Comparison of ENCODE assay signal across 19 mouse cellular contexts in genomic region chr4:142103081-142103671, GRCm38 (mm10). TPM values are rescaled to one million over a fixed set of nuclear protein-coding genes. Genes with fewer than 3 reads are reported as not detected.
A peak's percentile ranks its signal among the peaks of the same experiment; 100 is the strongest.
DNase-seq lines count a peak whose midpoint lies in the region; ATAC-seq and TF ChIP-seq lines count a peak whose summit lies in the region.
"Had no signal": no experiment of that assay in that cellular context is flagged by ENCODE, and none has a peak within 500 bp of the region (broad histone marks: within the 10 kb centered on the region; RNA-seq: fewer than 3 reads in every experiment).

No protein-coding gene starts in this region.

- no peak overlapping the region for H3K9ac ChIP-seq in lung, postnatal 0 days (replicated peaks; ENCODE audit: low read depth)
- H3K9ac ChIP-seq in stomach, embryonic 16.5 days (ENCODE audit: low read length): no peak overlapping the region
- H3K9ac ChIP-seq: embryonic facial prominence, embryonic 13.5 days; limb, embryonic 15.5 days; liver, embryonic 15.5 days; midbrain, embryonic 13.5 days had no signal

- H3K27me3 ChIP-seq in heart, embryonic 10.5 days (ENCODE audit: insufficient read depth, poor library complexity, severe bottlenecking): 0 out of 2 replicates have a peak, but pooled peaks cover 5% of the 10 kb centered on the region
- no peaks in the 10 kb centered on the region for H3K27me3 ChIP-seq in lung, postnatal 0 days (replicated peaks; ENCODE audit: insufficient read depth, low read length)
- H3K27me3 ChIP-seq in stomach, embryonic 16.5 days (ENCODE audit: control insufficient read depth, insufficient read depth, low read length): no peaks in the 10 kb centered on the region
- H3K27me3 ChIP-seq: embryonic facial prominence, embryonic 13.5 days; limb, embryonic 15.5 days; liver, embryonic 15.5 days; midbrain, embryonic 13.5 days had no signal

- no peaks in the 10 kb centered on the region for H3K9me3 ChIP-seq in heart, embryonic 10.5 days
- H3K9me3 ChIP-seq in lung, postnatal 0 days (ENCODE audit: low read length): no peaks in the 10 kb centered on the region
- no peaks in the 10 kb centered on the region for H3K9me3 ChIP-seq in stomach, embryonic 16.5 days (replicated peaks; ENCODE audit: control insufficient read depth, low read length)
- H3K9me3 ChIP-seq: embryonic facial prominence, embryonic 13.5 days; limb, embryonic 15.5 days; liver, embryonic 15.5 days; midbrain, embryonic 13.5 days had no signal

- peak; percentile 29; the same call in 1 of the 2 replicates for ATAC-seq in lung, postnatal 0 days
- ATAC-seq in common myeloid progenitor, adult 5-6 weeks (replicated peaks; ENCODE audit: low read depth, poor library complexity, severe bottlenecking): 0 out of 2 replicates have a peak, but pooled peaks have one; percentile 22
- no peak for ATAC-seq in stomach, embryonic 16.5 days (ENCODE audit: insufficient read depth, low FRiP score)
- ATAC-seq: forebrain, embryonic 14.5 days; midbrain, embryonic 13.5 days had no signal

- 0 out of 2 replicates have a peak overlapping the region, but pooled peaks have one; percentile 37 for H3K27ac ChIP-seq in heart, embryonic 10.5 days
- no peak overlapping the region for H3K27ac ChIP-seq in lung, postnatal 0 days (ENCODE audit: low read length)
- 0 out of 2 replicates have a peak overlapping the region, but pooled peaks have one; percentile 0 for H3K27ac ChIP-seq in stomach, embryonic 16.5 days (ENCODE audit: low read length)
- H3K27ac ChIP-seq: embryonic facial prominence, embryonic 13.5 days; limb, embryonic 15.5 days; liver, embryonic 15.5 days; midbrain, embryonic 13.5 days had no signal

- H3K36me3 ChIP-seq in heart, embryonic 10.5 days: peaks cover 7% of the 10 kb centered on the region
- no peaks in the 10 kb centered on the region for H3K36me3 ChIP-seq in lung, postnatal 0 days (ENCODE audit: insufficient read depth, low read length)
- no peaks in the 10 kb centered on the region for H3K36me3 ChIP-seq in stomach, embryonic 16.5 days (ENCODE audit: control insufficient read depth, insufficient read depth, low read length)
- H3K36me3 ChIP-seq: liver, embryonic 15.5 days had no signal

- no peak for TF ChIP-seq EP300 in lung, postnatal 0 days (IDR thresholded peaks at IDR 0.05)

- no peak overlapping the region for H3K4me3 ChIP-seq in heart, embryonic 10.5 days
- H3K4me3 ChIP-seq in lung, postnatal 0 days (ENCODE audit: low read depth, low read length): no peak overlapping the region
- no peak overlapping the region for H3K4me3 ChIP-seq in lung, adult 2 months (replicated peaks; ENCODE audit: extremely low read depth, low read depth, low read length)
- H3K4me3 ChIP-seq in stomach, embryonic 16.5 days (replicated peaks; ENCODE audit: low read length): no peak overlapping the region
- H3K4me3 ChIP-seq: embryonic facial prominence, embryonic 13.5 days; erythroblast, embryonic 14.5 days; limb, embryonic 15.5 days; liver, embryonic 15.5 days; midbrain, embryonic 13.5 days had no signal

- TF ChIP-seq CTCF in lung, postnatal 0 days (IDR thresholded peaks at IDR 0.05): no peak
- no peak for TF ChIP-seq CTCF in lung, adult 2 months (IDR thresholded peaks at IDR 0.05; ENCODE audit: insufficient read depth, low read length)

- H3K4me2 ChIP-seq in lung, postnatal 0 days (replicated peaks; ENCODE audit: low read depth, low read length): no peak overlapping the region
- no peak overlapping the region for H3K4me2 ChIP-seq in stomach, embryonic 16.5 days (ENCODE audit: low read depth, low read length)
- H3K4me2 ChIP-seq: embryonic facial prominence, embryonic 13.5 days; limb, embryonic 15.5 days; liver, embryonic 15.5 days; midbrain, embryonic 13.5 days had no signal

- peaks cover 27% of the 10 kb centered on the region for H3K4me1 ChIP-seq in heart, embryonic 10.5 days
- H3K4me1 ChIP-seq in lung, postnatal 0 days (ENCODE audit: insufficient read depth, low read depth, low read length): peaks cover under 1% of the 10 kb centered on the region; the same call in 1 of the 2 replicates
- H3K4me1 ChIP-seq in lung, adult 2 months (ENCODE audit: control insufficient read depth, insufficient read depth, low read length): peaks cover 5% of the 10 kb centered on the region
- H3K4me1 ChIP-seq in stomach, embryonic 16.5 days (ENCODE audit: control insufficient read depth, insufficient read depth, low read length): peaks cover 11% of the 10 kb centered on the region
- H3K4me1 ChIP-seq: liver, embryonic 15.5 days; midbrain, embryonic 13.5 days had no signal

- 36% methylated on average over 12 of the region's 12 CpGs for WGBS in heart, embryonic 10.5 days
- 40% methylated on average over 12 of the region's 12 CpGs for WGBS in lung, postnatal 0 days
- 41% methylated on average over 12 of the region's 12 CpGs for WGBS in lung, adult 2 months
- 42% methylated on average over 12 of the region's 12 CpGs for WGBS in stomach, embryonic 16.5 days

- no peak for TF ChIP-seq POLR2A in lung, adult 2 months (IDR thresholded peaks at IDR 0.05; ENCODE audit: borderline replicate concordance, extremely low read depth, low read depth, low read length)

- no peak for DNase-seq in heart, embryonic 10.5 days (ENCODE audit: low spot score)
- no peak for DNase-seq in heart, adult 18-20 months
- peak; percentile 35 for DNase-seq in lung, postnatal 0 days (ENCODE audit: low spot score)
- no peak for DNase-seq in lung, adult 2 months
- no peak for DNase-seq in layer of hippocampus, adult 9-11 months
- no peak for DNase-seq in cerebellum, postnatal 25 days
- DNase-seq: cerebellum, adult 9-11 months; kidney, adult 11 months; left cerebral cortex, postnatal 4 days; lung, postnatal 10 days had no signal

RNA-seq across cellular contexts. Expression of gene Tmem51, which starts 19.1 kb away (rescaled TPM):
- polyA plus RNA-seq in heart, embryonic 10.5 days (2016; fragmentation: Nextera tagmentation; extraction: Ambion mirVana): 21.0 and 25.9 TPM in 2 replicates
- total RNA-seq in heart, adult 18-20 months (2021): 1 to 10 TPM; 3.4 to 5.2 TPM
- 18.9 and 22.1 TPM in 2 replicates for polyA plus RNA-seq in lung, postnatal 0 days (2015; fragmentation: Nextera tagmentation; extraction: Ambion mirVana)
- polyA plus RNA-seq in lung, adult 2 months (2012; rRNA removed): 12.9 and 16.5 TPM in 2 replicates
- 0.39 and 0.41 TPM in 2 replicates for total RNA-seq in common myeloid progenitor, adult 5-6 weeks (2017)
- 79.2 and 87.9 TPM in 2 replicates for polyA plus RNA-seq in stomach, embryonic 16.5 days (2015; fragmentation: Nextera tagmentation; extraction: Ambion mirVana)
- polyA plus RNA-seq: C2C12 had no signal
